In the genomic region with DNA sequence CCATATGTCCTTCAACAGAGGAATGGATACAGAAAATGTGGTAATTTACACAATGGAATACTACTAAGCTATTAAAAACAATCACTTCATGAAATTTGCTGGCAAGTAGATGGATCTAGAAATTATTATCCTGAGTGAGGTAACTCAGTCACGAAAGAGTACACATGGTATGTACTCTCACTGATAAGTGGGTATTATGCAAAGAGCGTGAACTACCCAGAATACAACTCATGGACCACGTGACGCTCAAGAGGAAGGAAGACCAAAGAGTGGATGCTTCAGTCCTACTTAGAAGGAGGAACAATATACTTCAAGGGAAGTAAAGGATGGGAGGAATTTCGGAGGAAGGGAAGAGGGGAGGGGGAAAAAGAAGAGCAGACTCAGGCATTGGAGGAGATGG, we compare ENCODE assay signal across 22 mouse cellular contexts.
"Had no signal": no experiment of that assay in that cellular context is flagged by ENCODE, and none has a peak within 500 bp of the region (broad histone marks: within the 10 kb centered on the region; RNA-seq: fewer than 3 reads in every experiment).

No protein-coding gene starts in this region.

- H3K9me3 ChIP-seq: embryonic facial prominence, embryonic 10.5 days; embryonic facial prominence, embryonic 12.5 days; embryonic facial prominence, embryonic 13.5 days; embryonic facial prominence, embryonic 15.5 days; forebrain, embryonic 10.5 days; forebrain, embryonic 12.5 days; forebrain, embryonic 13.5 days; forebrain, embryonic 15.5 days had no signal

- DNase-seq: cerebellum, adult 8-10 months; cerebellum, postnatal 14 days; cerebellum, postnatal 36 days; embryo, embryonic 11 days; forebrain, postnatal 0 days; gastrocnemius, adult 2 months; gastrocnemius, postnatal 10 days; gastrocnemius, postnatal 14 days; gastrocnemius, postnatal 25 days; gastrocnemius, postnatal 36 days; heart, adult 18-20 months had no signal

- H3K27me3 ChIP-seq: embryonic facial prominence, embryonic 12.5 days; embryonic facial prominence, embryonic 13.5 days; embryonic facial prominence, embryonic 15.5 days; forebrain, embryonic 12.5 days; forebrain, embryonic 13.5 days; forebrain, embryonic 15.5 days had no signal

- H3K4me1 ChIP-seq: embryonic facial prominence, embryonic 12.5 days; embryonic facial prominence, embryonic 15.5 days; forebrain, embryonic 12.5 days; forebrain, embryonic 15.5 days had no signal

- H3K36me3 ChIP-seq: embryonic facial prominence, embryonic 10.5 days; embryonic facial prominence, embryonic 12.5 days; embryonic facial prominence, embryonic 13.5 days; embryonic facial prominence, embryonic 15.5 days; forebrain, embryonic 10.5 days; forebrain, embryonic 12.5 days; forebrain, embryonic 15.5 days had no signal

- ATAC-seq: forebrain, embryonic 13.5 days; forebrain, embryonic 14.5 days; forebrain, embryonic 15.5 days; forebrain, embryonic 16.5 days; forebrain, postnatal 0 days had no signal

- H3K4me3 ChIP-seq: embryonic facial prominence, embryonic 10.5 days; embryonic facial prominence, embryonic 12.5 days; embryonic facial prominence, embryonic 13.5 days; embryonic facial prominence, embryonic 15.5 days; erythroblast, embryonic 14.5 days; forebrain, embryonic 10.5 days; forebrain, embryonic 12.5 days; forebrain, embryonic 13.5 days; forebrain, embryonic 15.5 days; gastrocnemius, adult 2 months had no signal

- H3K9ac ChIP-seq: embryonic facial prominence, embryonic 12.5 days; embryonic facial prominence, embryonic 13.5 days; embryonic facial prominence, embryonic 15.5 days; forebrain, embryonic 12.5 days; forebrain, embryonic 13.5 days; forebrain, embryonic 15.5 days; forebrain, postnatal 0 days had no signal

- H3K4me2 ChIP-seq: embryonic facial prominence, embryonic 12.5 days; embryonic facial prominence, embryonic 13.5 days; embryonic facial prominence, embryonic 15.5 days; forebrain, embryonic 12.5 days; forebrain, embryonic 13.5 days; forebrain, embryonic 15.5 days had no signal

- H3K27ac ChIP-seq: embryonic facial prominence, embryonic 10.5 days; embryonic facial prominence, embryonic 12.5 days; embryonic facial prominence, embryonic 13.5 days; embryonic facial prominence, embryonic 15.5 days; forebrain, embryonic 10.5 days; forebrain, embryonic 12.5 days; forebrain, embryonic 13.5 days; forebrain, embryonic 15.5 days; gastrocnemius, adult 2 months had no signal
